Mouse (Mus musculus) adrenal gland, adult 2 months (tissue): Measurements from ENCODE around the gene Gm21953. TPM values are rescaled to one million over a fixed set of nuclear protein-coding genes. Genes with fewer than 3 reads are reported as not detected.
"Not testable (repeated sequence)": the region's sequence is repeated elsewhere in the genome, so short reads cannot be mapped to it uniquely, and the experiment has no call there.

Source experiments
- DNase-seq: peaks from one replicate; pipeline ENCODE4 v3.0.0; 2021
- long read RNA-seq: library from polyadenylated mRNA; stranded (forward); transcript quantifications from one replicate; pipeline ENCODE4 v2.0.0, GENCODE M21; 2021
- polyA plus RNA-seq: library from polyadenylated mRNA; depleted of rRNA; stranded (reverse); fragments of >200 nt; gene quantifications from 2 replicates; pipeline ENCODE4 v1.2.3, GENCODE M21; 2012; rRNA removed
- total RNA-seq, 2 experiments: library from RNA; stranded (reverse); gene quantifications; 2 replicates each; pipeline ENCODE4 v1.2.3; 2021

Gm21953 gene
- total RNA-seq (not detected), polyA plus RNA-seq (not detected in 2 replicates)
- long read RNA-seq, result 0 reads

- DNase-seq, result not testable (repeated sequence)
Observed at GRCm38 (mm10) chr4:42293967-42294366, at the start of gene Gm21953. Gm21953 (plus strand) TSS chr4:42294267.

GRCm38 (mm10) chr4:42255467-42255866 lies 38.6 kb upstream of the Gm21953 start, which contains the start of gene Ccl21b:
Ccl21b (plus strand) TSS chr4:42255767.
- DNase-seq, result not testable (repeated sequence)

DNA sequence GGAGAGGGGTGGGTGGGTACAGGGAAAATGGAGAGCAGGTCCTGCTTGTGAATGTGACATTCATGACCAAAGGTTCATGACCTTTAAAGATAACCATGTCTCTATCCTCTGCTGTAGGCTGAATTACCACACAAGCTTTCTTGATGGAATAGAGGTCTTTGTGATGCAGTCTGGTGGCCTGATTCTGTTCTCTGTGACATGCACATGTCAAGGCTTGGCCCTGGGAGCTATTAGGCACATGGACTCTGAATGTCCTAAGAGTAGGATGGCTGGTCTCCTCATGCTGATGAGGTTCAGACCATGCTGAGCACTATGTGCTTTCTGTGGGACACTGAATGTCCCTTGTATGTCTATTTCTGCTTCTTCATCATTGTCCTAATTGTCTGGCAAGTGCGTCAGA lies 24.0 kb downstream of the Gm21953 start, which contains the start of gene Fam205a3:
TSS of gene Fam205a3 (plus strand) at position 301 of the 400 bp plus-strand sequence.
- DNase-seq, result not testable (repeated sequence)

Other genes with a start within 250 kb of the Gm21953 start
- gene Gm3893, start 203.1 kb upstream of the Gm21953 start, total RNA-seq, result not detected
- not detected in 2 replicates for gene Gm3893, start 203.1 kb upstream of the Gm21953 start, polyA plus RNA-seq
- gene Gm13304, start 179.4 kb upstream of the Gm21953 start, total RNA-seq, result 1 to 10 TPM; 1.2 to 5.1 TPM
- gene Gm13304, start 179.4 kb upstream of the Gm21953 start, polyA plus RNA-seq, result not detected in 2 replicates
- gene Gm13306, start 140.8 kb upstream of the Gm21953 start, total RNA-seq, result 1 to 10 TPM; 6.6 to 8.3 TPM
- gene Gm13306, start 140.8 kb upstream of the Gm21953 start, polyA plus RNA-seq, result 22.3 and 31.3 TPM in 2 replicates
- 1 to 10 TPM; 1.8 to 1.9 TPM for gene Gm13305, start 125.7 kb upstream of the Gm21953 start, total RNA-seq
- gene Gm13305, start 125.7 kb upstream of the Gm21953 start, polyA plus RNA-seq, result 0.40 and 0.74 TPM in 2 replicates
- gene Gm10600, start 53.6 kb upstream of the Gm21953 start, total RNA-seq, result under 1 TPM; 0.76 to 0.84 TPM
- not detected in 2 replicates for gene Gm10600, start 53.6 kb upstream of the Gm21953 start, polyA plus RNA-seq
- not detected for gene Ccl21b, start 38.5 kb upstream of the Gm21953 start, total RNA-seq
- not detected in 2 replicates for gene Ccl21b, start 38.5 kb upstream of the Gm21953 start, polyA plus RNA-seq
- gene Fam205a3, start 24.1 kb downstream of the Gm21953 start, total RNA-seq, result not detected
- gene Fam205a3, start 24.1 kb downstream of the Gm21953 start, polyA plus RNA-seq, result not detected in 2 replicates
- not detected for gene Gm21586, start 145.1 kb downstream of the Gm21953 start, total RNA-seq
- gene Gm21586, start 145.1 kb downstream of the Gm21953 start, polyA plus RNA-seq, result not detected in 2 replicates
- under 1 TPM; 0.31 to 0.78 TPM for gene Gm2163, start 172.5 kb downstream of the Gm21953 start, total RNA-seq
- gene Gm2163, start 172.5 kb downstream of the Gm21953 start, polyA plus RNA-seq, result 0.28 and 0.36 TPM in 2 replicates
- not detected for gene Fam205a2, start 233.9 kb downstream of the Gm21953 start, total RNA-seq
- gene Fam205a2, start 233.9 kb downstream of the Gm21953 start, polyA plus RNA-seq, result not detected in 2 replicates